Mouse (Mus musculus) limb, embryonic 11.5 days (tissue): ENCODE measurements at regions not wholly inside any gene's neighbourhood (a gene's known extent, or its start where the extent isn't known, plus 50 kb on each side); places are given as distances from the start of the nearest gene placed in this dataset.

ENCODE experiments used
- ATAC-seq: fragments of 200-750 bp; cut with Nextera tagmentation; 2 replicates; pipeline ENCODE4 v1.8.0; 2017; ENCODE audit warnings: low read depth; ENCODE audit not compliant: insufficient number of reproducible peaks, low FRiP score, low TSS enrichment
- DNase-seq: peaks from one replicate; pipeline ENCODE4 v3.0.0-alpha.2; 2015; ENCODE audit warnings: low spot score
- H3K27ac ChIP-seq: fragments of 300-500 bp; sonication (generic); replicated peaks from 2 replicates; pipeline ENCODE4 v1.5.1; 2014; ENCODE audit warnings: low read depth, mild to moderate bottlenecking, low read length
- H3K27me3 ChIP-seq: fragments of 300-500 bp; sonication (generic); 2 replicates; pipeline ENCODE4 v1.6.1; 2014; ENCODE audit warnings: mild to moderate bottlenecking, low read length, mixed read lengths; ENCODE audit not compliant: control insufficient read depth, insufficient read depth
- H3K36me3 ChIP-seq: fragments of 300-500 bp; sonication (generic); 2 replicates; pipeline ENCODE4 v1.6.1; 2014; ENCODE audit warnings: mild to moderate bottlenecking, low read length, moderate library complexity, mixed read lengths; ENCODE audit not compliant: control insufficient read depth, insufficient read depth
- H3K4me1 ChIP-seq: fragments of 300-500 bp; sonication (generic); 2 replicates; pipeline ENCODE4 v1.6.1; 2014; ENCODE audit warnings: low read length, mixed read lengths; ENCODE audit not compliant: control insufficient read depth, insufficient read depth
- H3K4me2 ChIP-seq: fragments of 300-500 bp; sonication (generic); 2 replicates; pipeline ENCODE4 v1.6.1; 2014; ENCODE audit warnings: low read depth, mild to moderate bottlenecking, moderate library complexity; ENCODE audit not compliant: severe bottlenecking
- H3K4me3 ChIP-seq: fragments of 300-500 bp; sonication (generic); 2 replicates; pipeline ENCODE4 v1.5.1; 2014; ENCODE audit warnings: low read depth, low read length
- H3K9ac ChIP-seq: fragments of 300-500 bp; sonication (generic); 2 replicates; pipeline ENCODE4 v1.6.1; 2014; ENCODE audit warnings: mild to moderate bottlenecking, low read length
- H3K9me3 ChIP-seq: fragments of 300-500 bp; sonication (generic); 2 replicates; pipeline ENCODE4 v1.6.1; 2016; ENCODE audit warnings: low read length; ENCODE audit not compliant: control insufficient read depth
- WGBS: fragments of 180-500 bp; shearing (Covaris S2); extraction: QIAGEN DNeasy Blood & Tissue Kit; methylation state at CpG from one replicate; pipeline ENCODE4 v1.1.7; 2014; 5-methylcytosine and 5-hydroxymethylcytosine counted together

DNA sequence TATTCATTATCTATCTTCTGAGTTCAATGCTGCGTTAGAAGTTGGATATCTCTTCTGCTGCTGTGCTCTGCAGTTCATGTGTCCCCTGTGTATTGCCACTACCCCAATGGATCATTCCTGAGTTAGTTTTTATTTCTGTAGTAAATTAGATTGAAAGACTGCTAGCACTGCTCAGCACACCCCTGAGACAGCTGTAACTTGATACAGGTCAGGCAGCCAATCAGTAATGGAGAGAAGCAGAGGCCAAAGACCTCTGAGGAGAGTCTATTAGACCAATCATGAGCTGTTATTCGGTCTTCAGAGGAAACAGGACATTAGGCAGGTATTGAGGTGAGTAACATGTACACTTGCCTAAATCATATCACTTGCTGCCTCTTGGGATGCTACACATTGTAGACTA lies 837.5 kb upstream of the Chordc1 start:
- Histone ChIP-seq H3K27me3 (no peaks in the 10 kb centered on the region), H3K9me3 (no peaks in the 10 kb centered on the region), H3K36me3 (no peaks in the 10 kb centered on the region), H3K9ac (no peak overlapping the region), H3K27ac (no peak overlapping the region), H3K4me3 (no peak overlapping the region), H3K4me2 (no peak overlapping the region), H3K4me1 (no peaks in the 10 kb centered on the region)
- ATAC-seq, result no peak; the same call in 1 of the 2 replicates
- DNase-seq, result no peak
- WGBS, result 54% methylated on average over 2 of the region's 2 CpGs

DNA sequence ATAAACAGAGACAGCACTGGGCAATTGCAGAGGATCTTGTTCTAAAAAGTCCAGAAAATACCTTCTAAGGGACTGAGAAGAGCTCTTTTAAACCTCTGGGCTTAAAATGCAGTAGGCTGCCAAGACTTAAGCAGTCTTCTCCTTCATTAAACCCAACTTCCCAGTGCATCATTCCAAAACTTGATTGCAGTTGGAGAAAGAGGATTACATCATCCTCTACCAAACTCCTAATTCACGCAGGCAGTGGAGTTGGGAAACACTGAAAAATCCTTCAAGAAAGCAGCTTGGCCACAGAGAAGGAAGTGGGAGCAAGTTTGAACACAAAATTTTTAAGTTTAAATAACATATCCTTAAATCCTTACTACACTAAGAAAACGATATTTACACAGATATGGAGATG lies 825.5 kb upstream of the Chordc1 start:
- Histone ChIP-seq H3K4me2 (no peak overlapping the region), H3K9ac (no peak overlapping the region), H3K4me1 (no peaks in the 10 kb centered on the region), H3K36me3 (no peaks in the 10 kb centered on the region), H3K4me3 (no peak overlapping the region), H3K9me3 (no peaks in the 10 kb centered on the region), H3K27ac (no peak overlapping the region), H3K27me3 (no peaks in the 10 kb centered on the region)
- ATAC-seq (no peak), DNase-seq (no peak)
- WGBS, result 83% methylated on average over 2 of the region's 2 CpGs

DNA sequence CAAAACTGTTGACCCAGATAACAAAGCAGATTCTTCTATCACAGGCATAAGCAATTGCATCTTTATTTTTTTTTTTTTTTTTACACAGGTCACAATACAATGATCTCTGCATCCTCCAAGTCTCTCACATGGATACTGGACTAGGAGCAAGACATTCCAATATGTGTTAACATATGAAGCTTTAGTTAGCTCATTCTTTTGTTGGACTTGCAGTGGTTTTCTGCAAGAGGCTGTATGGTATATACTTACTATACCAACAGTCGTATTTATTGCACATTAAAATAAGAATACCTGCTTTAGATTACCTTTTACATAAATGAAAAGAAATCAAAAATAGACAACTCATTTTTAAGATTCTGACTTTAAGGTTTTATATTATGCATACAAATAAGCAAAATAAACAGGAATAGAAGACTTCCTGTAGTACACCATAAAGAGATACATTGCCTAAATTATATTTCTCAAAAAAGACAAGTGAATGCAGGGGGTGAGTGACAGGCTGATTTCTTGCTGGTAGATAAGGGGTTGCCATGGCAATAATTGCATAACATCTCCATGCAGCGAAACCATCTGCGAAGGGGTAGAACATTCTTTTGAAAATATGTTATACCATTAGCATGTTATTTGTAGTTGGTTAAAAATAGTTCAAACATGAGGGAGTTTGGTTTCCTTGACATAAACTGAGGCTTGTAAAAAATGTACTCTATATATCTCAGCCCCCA lies 807.1 kb upstream of the Chordc1 start:
- ATAC-seq, result no peak
- H3K4me1 ChIP-seq, result no peaks in the 10 kb centered on the region
- H3K4me3 ChIP-seq, result no peak overlapping the region
- no peaks in the 10 kb centered on the region for H3K9me3 ChIP-seq
- DNase-seq, result no peak
- no peaks in the 10 kb centered on the region for H3K27me3 ChIP-seq
- H3K27ac ChIP-seq, result no peak overlapping the region
- WGBS, result 88% methylated on average over 3 of the region's 3 CpGs
- H3K9ac ChIP-seq, result no peak overlapping the region
- no peaks in the 10 kb centered on the region for H3K36me3 ChIP-seq
- H3K4me2 ChIP-seq, result no peak overlapping the region

DNA sequence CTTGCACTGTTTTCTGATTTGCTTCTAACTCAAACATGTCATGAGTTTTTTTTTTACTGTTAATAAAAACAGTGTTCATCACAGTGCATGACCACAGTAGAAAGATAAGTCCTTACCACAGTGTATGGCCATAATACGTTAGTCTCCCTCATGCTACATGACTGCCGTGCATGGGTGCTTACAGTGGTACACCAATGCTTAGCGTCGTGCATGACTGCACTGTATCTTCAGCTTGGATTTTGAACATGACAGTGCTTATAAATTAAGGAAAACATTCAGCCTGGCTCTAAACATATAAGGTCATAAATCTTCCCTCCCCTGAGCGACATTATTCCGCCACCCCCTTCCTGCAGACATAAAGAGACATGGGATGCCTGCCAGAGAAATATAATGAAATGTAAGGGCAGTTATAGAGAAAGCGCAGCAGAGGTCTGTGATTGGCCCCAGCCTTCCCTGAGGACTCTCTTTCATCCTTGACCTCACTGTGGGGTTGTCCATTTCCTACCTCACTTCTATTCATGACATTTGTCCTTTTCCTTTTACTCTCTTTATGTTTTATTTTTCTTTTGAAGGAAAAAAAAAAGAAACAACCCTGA lies 791.7 kb upstream of the Chordc1 start:
- no peak for DNase-seq
- no peak overlapping the region for H3K4me3 ChIP-seq
- peak; percentile 84 for ATAC-seq

DNA sequence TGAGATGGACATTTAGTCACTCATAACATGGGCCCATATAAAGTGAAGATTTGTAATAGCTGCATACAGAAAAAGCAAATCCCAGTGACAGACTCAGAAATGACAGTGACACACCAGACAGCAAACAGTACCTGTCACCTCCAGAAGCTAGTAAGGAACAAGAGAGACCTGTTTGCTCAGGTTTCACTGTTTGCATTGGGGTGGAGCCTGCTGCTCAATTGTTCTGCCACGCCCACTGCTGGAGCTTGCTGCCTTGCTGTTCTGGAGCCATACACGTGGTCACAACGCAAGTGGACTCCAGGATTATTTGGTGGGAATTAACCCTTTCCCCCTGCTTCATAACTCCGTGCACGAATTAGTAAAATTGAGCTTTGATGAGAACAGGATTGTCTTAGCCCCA lies 783.2 kb upstream of the Chordc1 start:
- H3K27me3 ChIP-seq, result no peaks in the 10 kb centered on the region
- no peak overlapping the region for H3K9ac ChIP-seq
- H3K4me1 ChIP-seq, result no peaks in the 10 kb centered on the region
- H3K27ac ChIP-seq, result no peak overlapping the region
- H3K4me3 ChIP-seq, result no peak overlapping the region
- no peaks in the 10 kb centered on the region for H3K9me3 ChIP-seq
- H3K36me3 ChIP-seq, result no peaks in the 10 kb centered on the region
- ATAC-seq (no peak), DNase-seq (no peak)
- 60% methylated on average over 5 of the region's 5 CpGs for WGBS
- H3K4me2 ChIP-seq, result no peak overlapping the region

More for the DNA sequence above, 791.7 kb upstream of the Chordc1 start:
- Histone ChIP-seq H3K36me3 (no peaks in the 10 kb centered on the region), H3K27me3 (no peaks in the 10 kb centered on the region), H3K4me2 (no peak overlapping the region), H3K9me3 (no peaks in the 10 kb centered on the region), H3K27ac (no peak overlapping the region), H3K4me1 (no peaks in the 10 kb centered on the region), H3K9ac (no peak overlapping the region)
- 69% methylated on average over 7 of the region's 7 CpGs for WGBS

DNA sequence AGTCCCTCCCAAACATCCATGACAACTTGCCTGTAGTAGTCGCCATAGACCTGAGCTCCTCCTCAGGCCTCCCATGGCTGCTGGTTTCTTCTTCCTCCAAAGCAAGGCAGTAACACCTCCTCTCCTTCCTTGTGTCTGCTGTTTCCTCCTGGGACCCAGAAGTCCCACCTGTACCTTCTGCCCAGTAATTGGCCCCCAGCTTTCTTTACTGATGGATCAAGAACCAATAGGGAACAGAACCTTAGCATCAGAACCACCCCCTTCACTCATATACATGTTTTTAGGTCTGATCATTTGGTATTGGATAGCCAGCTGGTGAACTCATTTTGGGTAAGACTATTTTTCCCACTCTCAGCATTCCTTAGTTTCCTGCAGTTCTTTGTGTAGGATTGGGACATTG lies 735.7 kb upstream of the Chordc1 start:
- 70% methylated on average over 1 of the region's 1 CpGs for WGBS

DNA sequence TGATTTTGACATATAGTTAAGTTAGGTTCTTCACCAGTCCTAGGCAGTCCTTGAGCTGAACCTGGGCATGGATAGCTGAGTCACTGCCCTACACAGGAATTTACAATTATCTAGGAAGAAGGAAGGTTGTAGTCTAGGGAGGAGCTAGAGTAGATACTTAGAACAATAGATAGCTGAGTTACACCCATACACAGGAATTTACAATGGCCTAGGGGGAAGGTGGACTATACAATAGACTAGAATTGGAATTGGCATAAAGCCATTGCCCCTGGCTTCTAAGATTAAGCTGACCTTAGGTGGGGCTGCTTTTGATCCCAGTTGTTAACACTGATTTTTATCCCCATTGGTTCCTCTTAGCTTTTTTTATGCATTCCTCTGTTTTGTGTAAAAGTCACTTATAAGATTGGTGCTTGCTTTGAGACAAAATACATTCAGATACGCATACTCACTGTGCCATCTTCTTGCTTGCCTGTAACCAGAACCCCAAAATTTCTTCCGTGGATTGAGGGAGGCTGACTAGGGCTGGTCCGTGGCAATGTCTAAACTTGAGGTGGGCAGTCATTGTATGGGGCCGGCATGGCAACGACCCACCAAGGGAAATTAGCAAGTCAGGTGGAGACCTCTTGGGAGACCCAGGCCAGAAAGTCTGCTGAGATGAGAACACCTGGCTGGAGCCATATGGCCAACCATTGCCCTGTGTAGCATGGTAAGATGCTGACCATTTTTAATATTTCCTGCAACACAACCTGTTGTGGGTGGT lies 734.1 kb upstream of the Chordc1 start:
- WGBS, result 84% methylated on average over 5 of the region's 5 CpGs
- Histone ChIP-seq H3K4me1 (no peaks in the 10 kb centered on the region), H3K4me2 (no peak overlapping the region), H3K9me3 (no peaks in the 10 kb centered on the region), H3K9ac (no peak overlapping the region), H3K36me3 (no peaks in the 10 kb centered on the region), H3K4me3 (no peak overlapping the region), H3K27me3 (no peaks in the 10 kb centered on the region), H3K27ac (no peak overlapping the region)
- ATAC-seq, result no peak
- DNase-seq, result no peak

More for the DNA sequence above, 735.7 kb upstream of the Chordc1 start:
- Histone ChIP-seq H3K27me3 (no peaks in the 10 kb centered on the region), H3K36me3 (no peaks in the 10 kb centered on the region), H3K4me3 (no peak overlapping the region), H3K9me3 (no peaks in the 10 kb centered on the region), H3K9ac (no peak overlapping the region), H3K4me2 (no peak overlapping the region), H3K4me1 (no peaks in the 10 kb centered on the region), H3K27ac (no peak overlapping the region)
- no peak for ATAC-seq
- no peak for DNase-seq

DNA sequence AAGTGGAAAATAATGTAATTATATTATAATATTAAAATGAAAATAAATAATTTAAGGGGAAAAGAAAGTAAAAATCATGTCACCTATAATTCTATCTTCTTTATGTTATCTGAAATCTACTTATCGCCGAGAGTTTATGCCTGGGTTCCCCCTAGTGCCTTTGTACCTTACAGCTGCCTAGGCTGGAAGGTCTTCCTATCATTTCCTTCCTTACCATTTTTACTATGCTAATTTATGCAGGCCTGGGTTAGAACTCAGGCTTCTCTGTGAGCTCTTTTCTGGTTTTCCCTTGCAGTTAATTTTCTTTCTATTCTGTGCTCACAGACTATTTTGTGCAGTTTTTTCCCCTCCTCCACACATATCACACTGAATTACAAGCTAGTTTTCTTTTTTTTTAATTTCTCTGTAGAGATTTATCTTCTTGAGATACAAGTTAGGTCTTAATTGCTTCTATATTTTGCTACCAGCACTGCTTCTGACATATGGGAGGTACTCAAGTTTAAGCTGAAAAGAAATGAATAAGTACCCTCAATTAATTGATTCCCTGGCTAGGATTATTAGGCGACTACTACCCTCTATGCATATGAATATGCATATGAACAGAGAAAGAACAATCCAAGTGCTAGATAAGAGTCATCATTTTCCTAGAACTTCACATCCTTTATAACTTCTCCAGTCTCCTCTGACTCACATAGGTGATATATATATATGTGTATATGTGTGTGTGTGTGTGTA lies 724.0 kb upstream of the Chordc1 start:
- 73% methylated on average over 3 of the region's 3 CpGs for WGBS
- H3K36me3 ChIP-seq, result no peaks in the 10 kb centered on the region
- H3K9me3 ChIP-seq, result no peaks in the 10 kb centered on the region

More for the DNA sequence above, 724.0 kb upstream of the Chordc1 start:
- Histone ChIP-seq H3K4me2 (no peak overlapping the region), H3K4me3 (no peak overlapping the region), H3K27ac (no peak overlapping the region), H3K27me3 (no peaks in the 10 kb centered on the region), H3K4me1 (no peaks in the 10 kb centered on the region), H3K9ac (no peak overlapping the region)
- ATAC-seq, result no peak
- DNase-seq, result no peak
